Mouse (Mus musculus) gastrocnemius, postnatal 4 days (tissue): ENCODE data around the gene Sccpdh. TPM values are rescaled to one million over a fixed set of nuclear protein-coding genes. Genes with fewer than 3 reads are reported as not detected.
"Not testable (repeated sequence)": the region's sequence is repeated elsewhere in the genome, so short reads cannot be mapped to it uniquely, and the experiment has no call there.

ENCODE experiments used
- DNase-seq, 2 experiments: peaks; one replicate each; pipeline ENCODE4 v3.0.0; 2021 to 2022; ENCODE audit warnings: low spot score in 2 of 2, mixed read lengths in 2 of 2
- long read RNA-seq, 2 experiments: library from polyadenylated mRNA; stranded (forward); transcript quantifications; one replicate each; pipeline ENCODE4 v2.0.0; 2021
- total RNA-seq, 2 experiments: library from RNA; stranded (reverse); gene quantifications; 2 replicates each; pipeline ENCODE4 v1.2.3; 2021

Sccpdh gene
- total RNA-seq: 10 to 100 TPM; 72.9 to 79.8 TPM
- long read RNA-seq, experiment 1, transcript Sccpdh-201 (12 exons, 1,948 nt): major isoform, 226 of 236 reads
- long read RNA-seq, experiment 1, partial matches to known transcripts: 4 of 236 reads
- long read RNA-seq, experiment 1, other reads (novel, unspliced or antisense): 6 of 236 reads
- long read RNA-seq, experiment 2, transcript Sccpdh-201 (12 exons, 1,948 nt): major isoform, 199 of 209 reads
- long read RNA-seq, experiment 2, partial matches to known transcripts: 4 of 209 reads
- long read RNA-seq, experiment 2, other reads (novel, unspliced or antisense): 6 of 209 reads

- peak; percentile 83 to 92 for DNase-seq
Observed at GRCm38 (mm10) chr1:179668013-179668805, at the start of gene Sccpdh. Gene Sccpdh, plus strand, starts transcription at chr1:179668210.

GRCm38 (mm10) chr1:179622665-179623064 is 45.3 kb upstream of the Sccpdh start:
- DNase-seq: no peak

- peak in 1 of 2 experiments; percentile 36 for DNase-seq
Observed at GRCm38 (mm10) chr1:179623657-179624056, 44.4 kb upstream of the Sccpdh start.

- DNase-seq: peak in 1 of 2 experiments; percentile 23
Observed at GRCm38 (mm10) chr1:179624354-179624753, 43.7 kb upstream of the Sccpdh start.

GRCm38 (mm10) chr1:179627855-179628254 is 40.2 kb upstream of the Sccpdh start:
- DNase-seq: no peak

GRCm38 (mm10) chr1:179628438-179629106 is 39.4 kb upstream of the Sccpdh start:
- no peak for DNase-seq

- DNase-seq: no peak
Observed at GRCm38 (mm10) chr1:179629276-179629675, 38.7 kb upstream of the Sccpdh start.

GRCm38 (mm10) chr1:179632746-179633413 is 35.1 kb upstream of the Sccpdh start:
- DNase-seq: no peak

- no peak for DNase-seq
Observed at GRCm38 (mm10) chr1:179633414-179633752, 34.6 kb upstream of the Sccpdh start.

GRCm38 (mm10) chr1:179634159-179634558 is 33.9 kb upstream of the Sccpdh start:
- DNase-seq: no peak

- DNase-seq: no peak
Observed at GRCm38 (mm10) chr1:179642726-179643125, 25.3 kb upstream of the Sccpdh start.

- no peak for DNase-seq
Observed at GRCm38 (mm10) chr1:179644151-179644550, 23.9 kb upstream of the Sccpdh start.

- peak; percentile 58 to 75 for DNase-seq
Observed at GRCm38 (mm10) chr1:179645101-179645979, 22.7 kb upstream of the Sccpdh start.

- DNase-seq: no peak
Observed at GRCm38 (mm10) chr1:179645980-179646268, 22.1 kb upstream of the Sccpdh start.

- not testable (repeated sequence) for DNase-seq
Observed at GRCm38 (mm10) chr1:179648678-179649077, 19.3 kb upstream of the Sccpdh start.

GRCm38 (mm10) chr1:179649324-179649723 is 18.7 kb upstream of the Sccpdh start:
- DNase-seq: no peak

- DNase-seq: no peak
Observed at GRCm38 (mm10) chr1:179650284-179650683, 17.7 kb upstream of the Sccpdh start.

GRCm38 (mm10) chr1:179651224-179651623 is 16.8 kb upstream of the Sccpdh start:
- no peak for DNase-seq

GRCm38 (mm10) chr1:179663065-179663464 is 4.9 kb upstream of the Sccpdh start:
- no peak for DNase-seq

- DNase-seq: no peak
Observed at GRCm38 (mm10) chr1:179664309-179664930, 3.6 kb upstream of the Sccpdh start.
